Mouse (Mus musculus) stomach, postnatal 0 days (tissue): ENCODE results near the gene Adam10.

Experiments used
- CTCF ChIP-seq: IDR thresholded peaks from 2 replicates; pipeline ENCODE4 v1.5.1; 2016; ENCODE audit warnings: antibody characterized with exemption, low read depth, mild to moderate bottlenecking, moderate library complexity
- EP300 ChIP-seq: optimal IDR thresholded peaks from 2 replicates; pipeline ENCODE3; 2016; ENCODE audit warnings: antibody characterized with exemption

DNA sequence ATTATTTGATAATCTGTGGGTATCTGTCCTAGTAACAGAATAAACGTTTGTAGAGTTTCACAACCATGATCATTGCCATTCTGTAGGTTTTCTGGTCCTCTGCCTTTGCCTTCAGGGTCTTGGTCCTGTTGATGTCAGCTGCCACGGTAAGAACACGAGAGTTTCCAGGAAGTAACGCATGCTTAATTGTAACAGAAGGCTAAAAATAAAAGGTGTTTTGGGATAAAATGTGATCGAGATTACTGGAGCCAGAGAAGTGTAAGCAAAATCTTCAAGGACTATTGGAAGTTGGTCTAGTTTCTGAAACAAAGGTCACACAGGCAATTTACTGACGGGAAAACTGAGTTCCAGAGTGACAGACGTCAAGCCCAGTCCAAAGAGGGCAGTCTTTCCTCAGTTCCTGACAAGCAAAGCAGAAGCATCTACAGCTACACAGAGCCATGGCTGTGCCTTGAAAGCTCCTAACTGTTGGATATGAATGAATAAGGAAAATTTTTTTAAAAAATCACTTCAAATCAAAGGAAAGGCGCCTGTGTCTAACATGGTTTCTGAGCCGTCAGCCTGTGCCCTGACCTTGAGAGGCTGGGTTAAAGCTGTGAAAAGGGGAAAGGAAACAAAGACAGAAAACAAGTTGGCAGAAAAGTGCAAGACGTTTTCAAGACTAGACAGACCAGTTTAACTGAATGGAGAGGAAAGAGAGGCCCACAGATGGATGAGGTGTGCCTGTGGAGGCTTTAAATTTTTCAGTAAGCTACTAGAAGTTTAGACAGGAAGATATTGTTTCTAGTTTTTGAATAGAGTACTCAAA, 6.8 kb upstream of the Adam10 start:
- TF ChIP-seq CTCF: peak; percentile 67
- TF ChIP-seq EP300: no peak
